Mouse (Mus musculus) embryonic facial prominence, embryonic 14.5 days (tissue): ENCODE data around the gene Slc25a11. TPM values are rescaled to one million over a fixed set of nuclear protein-coding genes. Genes with fewer than 3 reads are reported as not detected.

Experiments
- ATAC-seq: fragments of 200-750 bp; cut with Nextera tagmentation; 2 replicates; pipeline ENCODE4 v1.8.0; 2017; ENCODE audit warnings: low read depth, moderate number of reproducible peaks, moderate TSS enrichment
- DNase-seq: peaks from one replicate; pipeline ENCODE4 v3.0.0-alpha.2; 2015; ENCODE audit warnings: low spot score
- H3K27ac ChIP-seq: fragments of 300-500 bp; sonication (generic); replicated peaks from 2 replicates; pipeline ENCODE4 v1.5.1; 2014; ENCODE audit warnings: low read depth, mild to moderate bottlenecking, low read length, moderate library complexity
- H3K27me3 ChIP-seq: fragments of 300-500 bp; sonication (generic); replicated peaks from 2 replicates; pipeline ENCODE4 v1.6.1; 2014; ENCODE audit warnings: low read length; ENCODE audit not compliant: control insufficient read depth, insufficient read depth
- H3K36me3 ChIP-seq: fragments of 300-500 bp; sonication (generic); 2 replicates; pipeline ENCODE4 v1.6.1; 2014; ENCODE audit warnings: low read length, mixed read lengths; ENCODE audit not compliant: control insufficient read depth, insufficient read depth
- H3K4me1 ChIP-seq: fragments of 300-500 bp; sonication (generic); 2 replicates; pipeline ENCODE4 v1.6.1; 2014; ENCODE audit warnings: antibody characterized with exemption, low read length; ENCODE audit not compliant: control insufficient read depth, insufficient read depth
- H3K4me2 ChIP-seq: fragments of 300-500 bp; sonication (generic); 2 replicates; pipeline ENCODE4 v1.6.1; 2014; ENCODE audit warnings: low read depth, mild to moderate bottlenecking, low read length, moderate library complexity, mixed read lengths
- H3K4me3 ChIP-seq: fragments of 300-500 bp; sonication (generic); 2 replicates; pipeline ENCODE4 v1.5.1; 2014; ENCODE audit warnings: low read depth, mild to moderate bottlenecking, low read length
- H3K9ac ChIP-seq: fragments of 300-500 bp; sonication (generic); 2 replicates; pipeline ENCODE4 v1.6.1; 2014; ENCODE audit warnings: low read depth, mild to moderate bottlenecking, low read length, moderate library complexity, mixed read lengths
- H3K9me3 ChIP-seq: fragments of 300-500 bp; sonication (generic); 2 replicates; pipeline ENCODE4 v1.6.1; 2016; ENCODE audit warnings: low read length; ENCODE audit not compliant: control insufficient read depth
- WGBS: fragments of 180-500 bp; shearing (Covaris S2); extraction: QIAGEN DNeasy Blood & Tissue Kit; methylation state at CpG from one replicate; pipeline ENCODE4 v1.1.7; 2014; 5-methylcytosine and 5-hydroxymethylcytosine counted together
- polyA plus RNA-seq: library from polyadenylated mRNA; unstranded; fragments of >200 nt; fragmentation: Nextera tagmentation; extraction: Ambion mirVana; gene quantifications from 2 replicates; pipeline ENCODE4 v1.2.1, GENCODE M21; 2014

Gene Slc25a11
- 147 and 165 TPM in 2 replicates for polyA plus RNA-seq

- WGBS, result under 1% methylated on average over 62 of the region's 63 CpGs
- peak; percentile 100 for DNase-seq
- Histone ChIP-seq H3K27ac (peak within 1 kb of the TSS; percentile 88), H3K4me1 (peaks cover 13% of the 10 kb centered on the region), H3K9ac (peak within 1 kb of the TSS; percentile 87), H3K4me3 (peak within 1 kb of the TSS; percentile 64), H3K9me3 (no peaks in the 10 kb centered on the region), H3K27me3 (no peaks in the 10 kb centered on the region), H3K36me3 (peaks cover 64% of the 10 kb centered on the region), H3K4me2 (peak within 1 kb of the TSS; percentile 84)
- ATAC-seq, result peak; percentile 87
These were observed at the start of gene Slc25a11, which contains the start of gene Rnf167 for GRCm38 (mm10) chr11:70646691-70647650. Slc25a11 (minus strand) TSS chr11:70647479. Rnf167 (plus strand) TSS chr11:70647235.

GRCm38 (mm10) chr11:70693504-70693903 lies 46.2 kb upstream of the Slc25a11 start:
- Histone ChIP-seq H3K27me3 (no peaks in the 10 kb centered on the region), H3K27ac (no peak overlapping the region), H3K36me3 (no peaks in the 10 kb centered on the region), H3K9me3 (no peaks in the 10 kb centered on the region), H3K4me1 (0 out of 2 replicates have a peak, but pooled peaks cover 4% of the 10 kb centered on the region), H3K4me2 (no peak overlapping the region), H3K9ac (no peak overlapping the region), H3K4me3 (no peak overlapping the region)
- ATAC-seq (no peak), DNase-seq (no peak)
- 58% methylated on average over 3 of the region's 3 CpGs for WGBS

GRCm38 (mm10) chr11:70689578-70689977 lies 42.3 kb upstream of the Slc25a11 start:
- Histone ChIP-seq H3K27ac (no peak overlapping the region), H3K36me3 (0 out of 2 replicates have a peak, but pooled peaks cover 3% of the 10 kb centered on the region), H3K27me3 (no peaks in the 10 kb centered on the region), H3K4me2 (no peak overlapping the region), H3K9ac (no peak overlapping the region), H3K4me3 (no peak overlapping the region), H3K9me3 (no peaks in the 10 kb centered on the region), H3K4me1 (0 out of 2 replicates have a peak, but pooled peaks cover 8% of the 10 kb centered on the region)
- WGBS, result 43% methylated on average over 4 of the region's 4 CpGs
- no peak for ATAC-seq
- peak; percentile 29 for DNase-seq

- H3K27me3 ChIP-seq, result no peaks in the 10 kb centered on the region
- H3K36me3 ChIP-seq, result peaks cover 14% of the 10 kb centered on the region
- 21% methylated on average over 8 of the region's 8 CpGs for WGBS
- H3K4me1 ChIP-seq, result 0 out of 2 replicates have a peak, but pooled peaks cover 8% of the 10 kb centered on the region
- H3K27ac ChIP-seq, result peak overlapping the region; percentile 89
- ATAC-seq, result no peak
- H3K9ac ChIP-seq, result peak overlapping the region; percentile 84
- H3K9me3 ChIP-seq, result no peaks in the 10 kb centered on the region
- peak overlapping the region; percentile 93 for H3K4me2 ChIP-seq
- no peak for DNase-seq
- peak overlapping the region; percentile 85 for H3K4me3 ChIP-seq
These were observed 41.1 kb upstream of the Slc25a11 start for GRCm38 (mm10) chr11:70688372-70688771.

GRCm38 (mm10) chr11:70687601-70688199 lies 40.4 kb upstream of the Slc25a11 start, which contains the start of gene Camta2:
Camta2 (minus strand) TSS chr11:70688105.
- Histone ChIP-seq H3K4me2 (peak within 1 kb of the TSS; percentile 93), H3K4me1 (0 out of 2 replicates have a peak, but pooled peaks cover 8% of the 10 kb centered on the region), H3K36me3 (peaks cover 21% of the 10 kb centered on the region), H3K4me3 (peak within 1 kb of the TSS; percentile 85), H3K27me3 (no peaks in the 10 kb centered on the region), H3K27ac (peak within 1 kb of the TSS; percentile 89), H3K9me3 (no peaks in the 10 kb centered on the region), H3K9ac (peak within 1 kb of the TSS; percentile 84)
- ATAC-seq (peak; percentile 86), DNase-seq (peak; percentile 88)
- 0% methylated on average over 24 of the region's 55 CpGs for WGBS

- peak overlapping the region; percentile 89 for H3K27ac ChIP-seq
- H3K4me2 ChIP-seq, result peak overlapping the region; percentile 93
- peak overlapping the region; percentile 84 for H3K9ac ChIP-seq
- H3K36me3 ChIP-seq, result peaks cover 27% of the 10 kb centered on the region
- peak overlapping the region; percentile 85 for H3K4me3 ChIP-seq
- DNase-seq (peak; percentile 65), ATAC-seq (peak; percentile 78)
- H3K27me3 ChIP-seq, result no peaks in the 10 kb centered on the region
- H3K4me1 ChIP-seq, result peaks cover 8% of the 10 kb centered on the region; the same call in 1 of the 2 replicates
- no peaks in the 10 kb centered on the region for H3K9me3 ChIP-seq
- WGBS, result 2% methylated on average over 16 of the region's 16 CpGs
These were observed 39.8 kb upstream of the Slc25a11 start for GRCm38 (mm10) chr11:70686901-70687566.

- H3K9ac ChIP-seq, result no peak overlapping the region
- no peak for DNase-seq
- H3K27ac ChIP-seq, result no peak overlapping the region
- H3K27me3 ChIP-seq, result no peaks in the 10 kb centered on the region
- WGBS, result 90% methylated on average over 5 of the region's 5 CpGs
- no peak for ATAC-seq
- no peak overlapping the region for H3K4me2 ChIP-seq
- peaks cover 51% of the 10 kb centered on the region for H3K36me3 ChIP-seq
- peaks cover 5% of the 10 kb centered on the region; the same call in 1 of the 2 replicates for H3K4me1 ChIP-seq
- H3K4me3 ChIP-seq, result no peak overlapping the region
- no peaks in the 10 kb centered on the region for H3K9me3 ChIP-seq
These were observed 36.4 kb upstream of the Slc25a11 start for GRCm38 (mm10) chr11:70683640-70684039.
